Mouse (Mus musculus) midbrain, embryonic 14.5 days (tissue): ENCODE measurements around the gene Jade1. TPM values are rescaled to one million over a fixed set of nuclear protein-coding genes. Genes with fewer than 3 reads are reported as not detected.

Experiments used
- ATAC-seq: fragments of 200-750 bp; cut with Nextera tagmentation; 2 replicates; pipeline ENCODE4 v1.8.0; 2017; ENCODE audit warnings: moderate number of reproducible peaks, moderate library complexity; ENCODE audit not compliant: low FRiP score, low TSS enrichment
- DNase-seq: peaks from one replicate; pipeline ENCODE4 v3.0.0-alpha.2; 2015
- H3K27ac ChIP-seq: fragments of 300-500 bp; sonication (generic); replicated peaks from 2 replicates; pipeline ENCODE4 v1.5.1; 2014; ENCODE audit warnings: mild to moderate bottlenecking, low read depth, low read length, moderate library complexity
- H3K27me3 ChIP-seq: fragments of 300-500 bp; sonication (generic); 2 replicates; pipeline ENCODE4 v1.6.1; 2014; ENCODE audit warnings: low read length, control low read depth, mixed read lengths; ENCODE audit not compliant: control insufficient read depth, insufficient read depth
- H3K36me3 ChIP-seq: fragments of 300-500 bp; sonication (generic); 2 replicates; pipeline ENCODE4 v1.6.1; 2014; ENCODE audit warnings: low read length, control low read depth; ENCODE audit not compliant: control insufficient read depth, insufficient read depth
- H3K4me1 ChIP-seq: fragments of 300-500 bp; sonication (generic); 2 replicates; pipeline ENCODE4 v1.6.1; 2014; ENCODE audit warnings: mild to moderate bottlenecking, antibody characterized with exemption, low read length, control low read depth; ENCODE audit not compliant: control insufficient read depth, insufficient read depth
- H3K4me2 ChIP-seq: fragments of 300-500 bp; sonication (generic); 2 replicates; pipeline ENCODE4 v1.6.1; 2014; ENCODE audit warnings: mild to moderate bottlenecking, low read length, moderate library complexity
- H3K4me3 ChIP-seq: fragments of 300-500 bp; sonication (generic); replicated peaks from 2 replicates; pipeline ENCODE4 v1.5.1; 2014; ENCODE audit warnings: low read depth, low read length
- H3K9ac ChIP-seq: fragments of 300-500 bp; sonication (generic); replicated peaks from 2 replicates; pipeline ENCODE4 v1.6.1; 2014; ENCODE audit warnings: mild to moderate bottlenecking, low read length, moderate library complexity
- H3K9me3 ChIP-seq: fragments of 300-500 bp; sonication (generic); 2 replicates; pipeline ENCODE4 v1.6.1; 2016; ENCODE audit warnings: low read length, control low read depth, mixed read lengths; ENCODE audit not compliant: control insufficient read depth
- WGBS: fragments of 180-500 bp; shearing (Covaris S2); extraction: QIAGEN DNeasy Blood & Tissue Kit; methylation state at CpG from one replicate; pipeline ENCODE4 v1.1.7; 2014; 5-methylcytosine and 5-hydroxymethylcytosine counted together
- polyA plus RNA-seq: library from polyadenylated mRNA; unstranded; fragments of >200 nt; fragmentation: Nextera tagmentation; extraction: Ambion mirVana; gene quantifications from 2 replicates; pipeline ENCODE4 v1.2.1, GENCODE M21; 2014

The Jade1 gene
- polyA plus RNA-seq, 1 experiment from 2014 or later, result 13.1 TPM

DNA sequence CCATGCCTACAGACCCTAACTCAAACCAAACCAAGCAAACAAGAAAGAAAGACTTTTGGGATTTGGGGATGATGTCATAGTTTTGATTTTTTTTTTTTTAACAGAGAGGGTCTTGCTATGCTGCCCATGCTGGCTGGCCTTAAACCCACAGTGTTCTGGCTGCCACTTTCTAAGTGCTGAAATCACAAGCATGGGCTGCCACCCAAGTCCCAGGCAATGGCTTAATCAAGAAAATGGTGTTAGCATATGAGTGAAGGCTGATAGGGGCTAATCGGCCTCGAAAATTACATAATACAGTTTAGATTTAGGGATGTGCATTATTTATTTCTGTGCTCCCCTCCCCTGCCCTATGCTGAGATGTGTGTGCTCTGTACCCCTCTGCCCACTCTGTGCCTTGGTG is 17.6 kb upstream of the Jade1 start:
- Histone ChIP-seq H3K4me3 (no peak overlapping the region), H3K9ac (no peak overlapping the region), H3K36me3 (no peaks in the 10 kb centered on the region), H3K27me3 (no peaks in the 10 kb centered on the region), H3K27ac (no peak overlapping the region), H3K4me2 (no peak overlapping the region), H3K9me3 (no peaks in the 10 kb centered on the region), H3K4me1 (no peaks in the 10 kb centered on the region)
- no peak for DNase-seq
- 94% methylated on average over 2 of the region's 2 CpGs for WGBS
- no peak for ATAC-seq

DNA sequence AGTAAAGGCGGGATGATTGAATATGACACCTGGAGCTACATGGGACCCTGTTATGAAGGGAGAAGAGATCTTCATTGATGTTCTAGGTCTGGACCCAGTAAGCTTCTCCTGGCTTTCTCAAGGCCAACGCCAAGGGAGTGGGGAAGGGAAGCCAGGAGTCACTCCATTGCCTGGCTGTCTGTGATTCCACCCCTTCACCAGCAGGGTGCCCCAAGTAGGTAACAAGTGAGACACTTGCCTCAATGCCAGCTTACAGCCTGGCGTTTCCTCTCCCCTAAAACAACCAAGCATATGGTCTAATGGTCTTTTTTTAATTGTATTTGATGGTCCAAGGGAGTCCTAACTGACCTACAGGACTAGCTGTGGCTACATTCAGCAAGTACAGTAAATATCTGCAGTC is 14.2 kb upstream of the Jade1 start:
- Histone ChIP-seq H3K4me2 (no peak overlapping the region), H3K4me1 (0 out of 2 replicates have a peak, but pooled peaks cover 4% of the 10 kb centered on the region), H3K27ac (no peak overlapping the region), H3K9me3 (no peaks in the 10 kb centered on the region), H3K36me3 (no peaks in the 10 kb centered on the region), H3K27me3 (no peaks in the 10 kb centered on the region), H3K9ac (no peak overlapping the region), H3K4me3 (no peak overlapping the region)
- DNase-seq, result no peak
- WGBS, result 82% methylated on average over 3 of the region's 3 CpGs
- ATAC-seq, result no peak

DNA sequence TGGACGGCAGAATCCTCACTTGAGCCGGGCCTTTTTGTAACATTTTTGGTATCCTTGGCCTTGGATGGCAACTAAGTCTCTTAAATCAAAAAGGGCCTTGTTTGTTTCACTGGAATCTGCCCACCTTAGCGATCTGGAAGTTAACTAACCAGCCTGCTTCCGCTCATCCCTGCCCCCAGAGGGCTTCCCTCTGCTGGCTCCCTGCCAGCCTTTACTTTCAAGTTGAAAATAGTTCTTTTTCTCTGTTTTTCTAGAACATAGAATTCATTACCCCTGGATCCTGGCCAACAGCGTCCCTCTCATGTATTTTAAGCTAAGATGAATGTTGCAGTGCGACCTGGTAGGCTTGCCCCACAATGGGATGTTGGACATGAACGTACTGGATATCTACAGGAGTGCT is 11.1 kb upstream of the Jade1 start:
- Histone ChIP-seq H3K36me3 (no peaks in the 10 kb centered on the region), H3K4me2 (no peak overlapping the region), H3K27me3 (no peaks in the 10 kb centered on the region), H3K27ac (no peak overlapping the region), H3K9ac (no peak overlapping the region), H3K4me3 (no peak overlapping the region), H3K9me3 (no peaks in the 10 kb centered on the region), H3K4me1 (0 out of 2 replicates have a peak, but pooled peaks cover 4% of the 10 kb centered on the region)
- DNase-seq (peak; percentile 47), ATAC-seq (no peak)
- 51% methylated on average over 7 of the region's 7 CpGs for WGBS

DNA sequence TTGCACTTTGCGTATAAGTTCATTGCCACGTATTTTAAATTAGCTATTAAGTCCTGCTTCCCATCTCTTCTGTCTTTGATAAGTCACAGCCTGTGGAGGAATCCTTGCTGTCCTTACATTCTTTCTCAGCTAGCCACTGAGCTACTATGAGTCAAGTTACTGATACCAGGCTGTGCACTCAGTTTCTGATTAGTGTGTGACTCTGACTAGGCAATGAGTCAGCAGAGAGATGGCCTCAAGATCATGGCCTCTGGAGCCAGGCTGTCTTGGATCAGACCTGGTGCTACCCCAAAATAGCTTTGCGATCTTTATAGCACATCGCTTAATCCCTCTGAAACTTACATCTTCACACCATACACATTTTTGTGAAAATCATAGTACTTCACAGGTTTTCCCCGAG is 8.2 kb upstream of the Jade1 start:
- Histone ChIP-seq H3K9ac (no peak overlapping the region), H3K36me3 (no peaks in the 10 kb centered on the region), H3K4me2 (no peak overlapping the region), H3K9me3 (no peaks in the 10 kb centered on the region), H3K4me1 (0 out of 2 replicates have a peak, but pooled peaks cover 4% of the 10 kb centered on the region), H3K27me3 (no peaks in the 10 kb centered on the region), H3K4me3 (no peak overlapping the region), H3K27ac (no peak overlapping the region)
- WGBS, result 97% methylated on average over 5 of the region's 5 CpGs
- DNase-seq (no peak), ATAC-seq (no peak)

DNA sequence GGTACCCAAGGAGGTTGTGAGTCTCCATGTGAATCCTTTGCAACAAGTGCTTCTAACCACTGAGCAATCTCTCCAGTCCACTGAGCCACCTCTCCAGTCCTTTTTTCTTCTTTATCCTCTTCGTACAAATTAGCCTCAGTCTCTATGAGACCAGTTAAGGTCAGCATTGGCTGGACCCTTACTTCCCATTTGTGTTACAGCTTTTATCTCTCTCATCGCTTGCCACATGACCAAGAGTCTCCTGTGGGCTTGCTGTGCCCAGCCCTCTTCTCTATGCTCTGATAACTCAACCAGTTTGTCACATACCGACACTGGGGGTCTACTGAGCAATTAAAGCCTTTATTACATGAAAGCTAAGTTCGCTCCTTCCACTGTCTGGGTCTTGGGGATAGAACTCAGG is 7.3 kb upstream of the Jade1 start:
- Histone ChIP-seq H3K27ac (no peak overlapping the region), H3K27me3 (no peaks in the 10 kb centered on the region), H3K4me3 (no peak overlapping the region), H3K9me3 (no peaks in the 10 kb centered on the region), H3K9ac (no peak overlapping the region), H3K4me2 (no peak overlapping the region), H3K4me1 (0 out of 2 replicates have a peak, but pooled peaks cover 4% of the 10 kb centered on the region), H3K36me3 (no peaks in the 10 kb centered on the region)
- no peak for DNase-seq
- ATAC-seq, result no peak
- 85% methylated on average over 4 of the region's 4 CpGs for WGBS

DNA sequence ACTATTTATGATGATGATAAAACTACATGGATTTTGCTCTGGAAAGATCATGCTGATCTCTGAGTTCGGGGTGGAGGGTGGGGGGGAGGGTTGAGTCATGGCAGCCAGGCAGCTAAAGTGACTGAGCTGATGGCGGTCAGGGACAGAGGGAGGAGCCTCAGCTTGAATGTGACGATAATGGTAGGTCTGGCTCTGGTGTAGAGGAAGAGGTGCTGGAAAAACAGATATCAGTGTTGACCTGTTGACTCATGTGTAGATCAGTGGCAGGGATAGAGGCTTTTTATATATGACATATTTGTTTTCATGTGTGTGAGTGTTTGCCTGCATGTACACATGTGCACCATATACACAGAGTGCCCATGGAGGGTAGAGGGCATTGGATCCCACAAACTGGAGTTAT is 3.9 kb upstream of the Jade1 start:
- Histone ChIP-seq H3K27ac (no peak overlapping the region), H3K4me3 (no peak overlapping the region), H3K4me2 (no peak overlapping the region), H3K36me3 (no peaks in the 10 kb centered on the region), H3K4me1 (no peaks in the 10 kb centered on the region), H3K9me3 (no peaks in the 10 kb centered on the region), H3K27me3 (no peaks in the 10 kb centered on the region), H3K9ac (no peak overlapping the region)
- DNase-seq, result no peak
- ATAC-seq, result no peak
- WGBS, result 72% methylated on average over 3 of the region's 3 CpGs

DNA sequence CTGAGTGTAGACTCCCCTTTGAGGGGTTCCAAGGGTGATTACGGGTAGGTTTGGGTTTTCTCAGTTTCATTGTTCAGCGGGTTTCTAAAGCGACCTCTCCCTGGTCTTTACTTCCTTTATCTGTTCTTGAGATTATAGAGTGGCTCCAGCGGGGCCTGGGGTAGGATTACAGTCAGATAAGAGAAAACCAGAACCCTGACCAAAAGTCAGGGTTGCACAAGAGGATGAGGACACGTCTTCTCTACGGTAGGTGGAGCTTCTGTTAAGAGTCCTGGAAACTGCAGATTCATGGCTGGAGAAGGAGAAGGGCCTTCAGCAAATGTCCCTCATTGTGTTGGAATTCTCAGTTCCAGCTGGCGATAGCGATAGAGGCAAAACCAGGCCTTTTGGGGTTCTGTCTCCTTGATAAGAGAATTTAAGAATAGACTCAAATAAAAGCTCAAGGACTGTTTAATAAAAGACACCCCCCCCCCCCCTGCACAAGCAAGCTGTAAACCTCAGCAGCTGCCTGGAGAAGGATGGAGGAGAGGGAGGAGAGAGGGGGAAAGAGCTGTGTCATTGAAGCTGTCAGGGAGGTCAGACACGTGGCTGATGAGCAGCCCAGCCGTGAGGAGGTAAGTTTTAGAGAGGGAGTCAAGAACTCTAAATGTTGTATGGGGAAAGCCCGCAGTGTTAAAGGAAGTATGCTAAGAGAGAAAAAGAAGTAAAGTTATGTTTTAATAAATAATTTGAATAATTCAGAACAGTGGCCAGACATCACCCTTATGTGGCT is 2.6 kb upstream of the Jade1 start:
- Histone ChIP-seq H3K4me1 (no peaks in the 10 kb centered on the region), H3K4me3 (no peak overlapping the region), H3K27me3 (no peaks in the 10 kb centered on the region), H3K4me2 (no peak overlapping the region), H3K9me3 (no peaks in the 10 kb centered on the region), H3K9ac (no peak overlapping the region), H3K36me3 (no peaks in the 10 kb centered on the region), H3K27ac (no peak overlapping the region)
- no peak for DNase-seq
- no peak for ATAC-seq
- WGBS, result 69% methylated on average over 11 of the region's 11 CpGs

DNA sequence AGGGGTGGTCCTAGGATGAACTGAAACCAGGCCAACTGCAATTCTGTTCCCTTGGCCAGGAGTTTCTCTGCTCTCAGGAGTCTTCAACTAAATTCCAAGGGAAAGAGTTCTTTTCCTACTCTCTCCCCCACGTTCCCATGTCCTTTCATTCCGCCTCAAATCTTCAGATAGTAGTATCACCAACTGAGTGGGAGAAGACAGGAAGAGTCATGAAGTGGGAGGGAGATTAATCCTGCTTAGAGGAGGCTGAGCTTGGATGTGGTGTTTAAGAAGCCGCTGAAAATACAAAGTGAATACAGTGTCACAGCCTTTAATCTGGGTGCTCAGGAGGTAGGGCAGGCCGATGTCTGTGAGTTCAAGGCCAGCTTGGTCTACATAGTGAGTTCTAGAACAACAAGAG is 1.9 kb upstream of the Jade1 start:
- no peaks in the 10 kb centered on the region for H3K27me3 ChIP-seq
- H3K9ac ChIP-seq, result no peak overlapping the region
- no peaks in the 10 kb centered on the region for H3K4me1 ChIP-seq
- WGBS, result 83% methylated on average over 4 of the region's 4 CpGs
- no peak for ATAC-seq
- H3K4me3 ChIP-seq, result no peak overlapping the region
- H3K9me3 ChIP-seq, result no peaks in the 10 kb centered on the region
- H3K36me3 ChIP-seq, result no peaks in the 10 kb centered on the region
- no peak for DNase-seq
- H3K4me2 ChIP-seq, result no peak overlapping the region
- no peak overlapping the region for H3K27ac ChIP-seq
